Mouse (Mus musculus): ENCODE measurements around the gene Tgds.
"Not testable (repeated sequence)": the region's sequence is repeated elsewhere in the genome, so short reads cannot be mapped to it uniquely, and the experiment has no call there.

Gene Tgds

DNA sequence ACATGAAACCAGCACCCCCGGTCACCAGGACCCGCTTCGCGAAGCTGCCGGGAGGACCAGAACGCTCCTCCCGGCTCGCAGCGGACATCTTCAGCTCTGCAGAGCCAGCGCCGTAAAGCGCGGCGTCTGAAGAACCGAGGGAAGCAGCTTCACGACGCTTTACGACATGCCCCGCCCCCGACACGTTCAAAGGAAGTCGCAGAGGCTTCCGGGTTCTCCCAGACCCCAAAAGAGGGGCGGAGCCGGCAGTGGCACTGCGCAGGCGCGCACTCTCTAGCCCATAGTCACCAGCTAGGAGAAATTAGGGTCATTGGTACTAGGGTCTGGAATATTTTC is at the start of gene Tgds:
Tgds (minus strand) TSS at position 114 of the 336 bp plus-strand sequence.
- DNase-seq (ENCODE audit: low spot score) = peak; percentile 98

DNA sequence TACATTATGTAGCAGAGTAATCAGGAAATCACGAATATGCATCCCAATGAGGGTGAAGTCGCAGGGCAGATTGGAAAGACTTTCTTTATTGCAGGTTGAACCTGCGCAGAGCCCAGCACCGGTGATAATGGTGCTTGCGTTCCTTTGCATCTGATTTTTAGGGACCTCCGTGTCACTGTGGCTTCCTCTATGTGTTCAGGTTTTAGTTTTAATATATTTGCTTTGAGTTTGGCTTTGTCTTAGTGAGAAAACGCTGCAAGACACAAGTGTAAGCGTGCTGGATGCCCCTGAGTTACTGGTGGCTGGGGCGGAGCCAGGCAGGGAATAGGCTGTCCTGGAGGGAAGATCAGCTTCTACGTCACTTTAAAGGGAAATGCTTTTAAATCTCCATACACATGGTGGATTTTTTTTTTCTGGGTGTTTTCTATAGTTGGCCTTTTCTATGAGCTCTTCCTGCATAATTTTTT is 48.2 kb upstream of the Tgds start:
- DNase-seq (ENCODE audit: low spot score) = no peak

DNA sequence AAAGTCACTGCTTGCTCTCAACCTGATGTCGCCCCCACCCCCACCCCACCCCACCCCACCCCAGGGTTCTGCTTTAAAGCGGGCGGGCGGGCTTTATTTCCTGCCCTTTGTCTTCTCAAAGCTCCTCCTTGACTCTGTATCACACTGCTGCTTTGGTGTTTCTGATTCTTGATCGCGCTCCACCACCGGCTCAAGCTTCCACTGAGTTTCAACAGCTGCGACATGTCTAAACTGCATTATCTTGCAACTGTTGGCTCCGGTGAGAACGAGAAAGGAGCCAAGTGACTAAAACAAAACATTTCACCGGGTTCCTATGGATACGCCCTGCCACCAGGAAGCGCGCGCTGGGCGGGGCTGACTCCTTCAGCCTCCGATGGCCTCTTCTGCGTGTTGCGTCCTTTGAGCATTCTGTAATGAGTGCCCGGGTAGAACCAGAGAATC is 47.6 kb upstream of the Tgds start:
- DNase-seq (ENCODE audit: low spot score) = peak; percentile 30

DNA sequence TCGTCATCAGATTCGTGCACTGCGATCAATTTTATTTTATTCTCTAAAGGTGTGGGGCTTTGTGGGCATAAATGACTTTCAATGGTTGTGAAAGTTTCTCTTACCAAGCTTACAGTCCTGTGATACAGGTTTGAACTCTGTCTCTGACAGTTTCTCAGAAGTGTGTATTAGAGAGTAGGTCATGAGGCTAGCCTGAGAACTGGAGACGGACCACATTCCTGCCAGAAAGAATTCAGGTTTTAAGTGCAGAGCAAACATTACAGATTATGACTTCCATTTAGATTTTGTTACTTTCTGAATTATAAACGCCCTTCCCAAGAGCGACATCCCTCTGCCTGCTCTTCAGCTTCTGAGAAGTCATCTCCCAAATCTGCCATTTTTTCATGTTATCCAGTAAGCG is 47.1 kb upstream of the Tgds start:
- DNase-seq (ENCODE audit: low spot score) = no peak

DNA sequence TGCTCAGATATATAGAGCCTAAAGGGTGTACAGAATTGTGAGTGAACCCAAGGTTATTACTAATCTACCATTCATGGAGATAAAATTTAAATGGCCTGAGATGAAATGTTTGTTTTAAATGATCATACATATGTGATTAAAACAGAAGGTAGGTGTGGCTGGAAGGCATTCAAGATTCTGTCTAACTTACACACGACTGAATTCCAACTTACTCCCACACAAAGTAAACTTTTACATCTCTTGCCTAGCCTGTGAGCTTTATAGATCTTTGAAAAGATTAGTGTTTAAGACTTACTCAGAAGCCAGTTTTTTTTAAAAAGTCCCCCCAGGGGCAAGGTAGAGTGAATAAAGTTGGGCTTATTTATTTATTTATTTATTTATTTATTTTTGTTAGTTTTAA is 46.7 kb upstream of the Tgds start:
- DNase-seq (ENCODE audit: low spot score) = no peak

DNA sequence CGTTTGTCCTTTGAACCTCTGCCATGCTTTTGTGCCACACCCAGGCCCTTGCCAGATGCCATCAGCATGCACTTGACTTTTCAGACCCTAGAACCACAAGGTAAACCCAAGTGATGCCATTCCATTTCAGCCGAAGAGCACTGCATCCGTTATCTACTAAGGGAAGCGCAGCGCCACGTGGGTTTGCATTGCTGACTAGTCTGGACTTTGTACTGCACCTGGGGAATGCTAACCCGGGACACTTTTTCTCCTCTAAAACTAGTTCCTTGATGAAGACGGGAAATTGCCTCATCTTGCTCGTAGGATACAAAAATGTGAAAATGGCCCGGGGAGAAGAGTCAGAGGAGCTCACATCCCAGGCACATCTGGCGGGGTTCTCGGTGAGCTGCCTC is 43.1 kb upstream of the Tgds start:
- no peak for DNase-seq (ENCODE audit: low spot score)

DNA sequence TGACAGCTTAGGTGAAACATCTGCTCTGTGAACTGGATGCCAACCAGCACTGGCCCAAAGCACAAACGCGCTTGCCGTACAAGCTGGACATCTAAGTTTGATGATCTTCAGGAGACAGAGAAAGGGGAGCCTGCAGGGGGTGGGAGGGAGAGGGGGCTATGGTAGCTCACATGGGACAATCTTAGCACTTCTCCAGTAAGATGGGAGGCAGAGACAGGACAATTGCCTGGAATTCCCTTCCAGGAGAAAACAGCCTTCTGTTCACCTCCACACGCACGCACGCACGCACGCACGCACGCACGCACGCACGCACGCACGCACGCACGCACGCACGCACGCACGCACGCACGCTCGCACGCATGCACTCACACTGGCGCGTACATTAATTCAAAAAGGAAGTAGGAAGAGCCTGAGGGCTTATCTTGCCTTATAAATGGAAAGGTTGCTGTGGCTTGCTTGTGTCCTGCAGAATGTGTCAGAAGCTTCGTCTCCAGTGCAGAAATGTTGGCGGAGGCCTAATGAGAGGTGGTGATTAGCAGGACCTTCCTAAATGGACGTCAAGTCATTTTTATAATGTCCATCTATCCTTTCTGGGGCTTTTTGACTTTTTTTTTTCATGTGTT is 42.6 kb upstream of the Tgds start:
- DNase-seq (ENCODE audit: low spot score) = no peak

DNA sequence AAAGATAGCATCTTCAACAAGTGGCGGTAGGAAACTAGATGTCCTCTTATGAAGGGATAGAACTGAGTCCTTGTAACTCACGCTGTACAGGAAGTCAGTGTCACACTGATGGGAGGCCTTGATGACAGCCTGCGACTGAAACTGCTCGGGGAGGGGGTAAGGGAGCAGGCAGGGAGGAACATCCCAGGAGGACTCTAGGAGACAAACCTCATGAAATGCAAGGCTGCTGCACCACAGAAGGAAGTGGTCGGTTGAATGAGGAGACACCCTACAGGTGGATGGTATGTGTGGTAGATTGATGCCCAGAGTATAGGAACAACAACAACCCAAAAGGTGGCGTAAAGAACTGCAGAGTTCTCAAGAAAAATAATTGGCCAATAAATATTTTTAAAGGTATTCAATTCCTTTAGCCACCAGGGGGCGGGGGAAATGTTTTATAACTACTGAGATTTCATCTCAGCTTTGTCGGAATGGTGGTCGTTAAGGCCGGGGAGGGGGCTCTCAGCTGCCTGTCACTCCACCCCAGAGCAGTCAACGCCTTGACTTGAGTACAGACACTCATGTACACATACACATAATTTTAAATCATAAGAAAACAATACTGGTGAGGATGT is 41.1 kb upstream of the Tgds start:
- DNase-seq (ENCODE audit: low spot score) = no peak

DNA sequence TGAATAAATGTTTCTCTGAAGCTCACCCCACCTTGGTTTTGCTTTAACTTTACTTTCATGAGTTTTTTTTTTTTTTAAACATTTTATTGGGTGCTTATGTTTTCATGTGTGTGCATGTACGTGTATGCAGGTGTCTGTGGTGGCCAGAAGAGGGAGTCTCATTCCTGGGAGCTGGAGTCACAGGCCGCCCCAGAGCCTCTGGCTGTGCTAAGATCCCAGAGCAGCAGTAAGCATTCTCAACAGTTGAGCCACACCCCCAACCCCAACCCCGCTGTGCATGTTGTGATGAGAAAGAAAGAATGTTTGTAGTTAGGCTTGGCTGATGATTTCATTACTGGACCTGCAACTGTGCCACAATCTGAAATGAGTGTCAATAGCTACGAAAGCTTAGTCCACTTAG is 36.2 kb upstream of the Tgds start:
- no peak for DNase-seq (ENCODE audit: low spot score)

DNA sequence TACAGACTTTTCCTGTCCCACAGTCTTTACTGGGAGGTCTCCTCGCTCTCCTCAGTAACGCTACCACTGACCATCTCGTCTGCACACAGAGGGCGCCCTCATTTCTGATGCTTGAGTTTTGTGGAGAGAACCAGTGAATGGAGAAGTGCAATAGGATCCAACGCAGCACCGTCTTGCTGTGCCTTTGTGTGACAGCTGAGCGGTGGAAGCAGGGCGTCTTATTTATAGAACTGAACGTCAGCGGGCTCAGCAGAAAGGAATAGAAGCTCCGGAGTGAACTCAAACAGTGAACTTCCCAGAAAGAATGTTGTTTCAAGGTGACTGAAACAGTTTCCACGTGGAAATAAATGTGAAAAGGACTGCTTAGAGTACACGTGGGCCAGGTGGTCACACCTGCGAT is 30.1 kb upstream of the Tgds start:
- no peak for DNase-seq (ENCODE audit: low spot score)

DNA sequence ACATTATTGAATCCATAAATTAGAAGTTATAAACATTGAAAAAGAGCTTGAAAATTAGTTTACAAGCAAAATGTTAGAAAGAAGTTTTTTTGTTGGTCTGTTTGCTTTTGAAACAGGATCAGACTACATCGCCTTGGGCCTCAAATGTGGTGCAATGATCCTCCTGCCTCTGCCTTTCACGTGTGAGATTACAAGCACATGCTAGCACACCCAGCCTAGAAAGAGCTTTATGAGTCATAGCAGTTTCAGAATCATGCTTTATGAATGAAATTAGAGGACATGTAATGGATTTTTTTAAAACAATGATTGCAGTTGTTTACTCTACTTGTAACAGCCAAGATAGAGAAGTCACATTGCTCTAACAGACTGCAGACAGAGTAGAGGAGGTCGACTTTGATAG is 29.2 kb upstream of the Tgds start:
- DNase-seq (ENCODE audit: low spot score) = no peak

DNA sequence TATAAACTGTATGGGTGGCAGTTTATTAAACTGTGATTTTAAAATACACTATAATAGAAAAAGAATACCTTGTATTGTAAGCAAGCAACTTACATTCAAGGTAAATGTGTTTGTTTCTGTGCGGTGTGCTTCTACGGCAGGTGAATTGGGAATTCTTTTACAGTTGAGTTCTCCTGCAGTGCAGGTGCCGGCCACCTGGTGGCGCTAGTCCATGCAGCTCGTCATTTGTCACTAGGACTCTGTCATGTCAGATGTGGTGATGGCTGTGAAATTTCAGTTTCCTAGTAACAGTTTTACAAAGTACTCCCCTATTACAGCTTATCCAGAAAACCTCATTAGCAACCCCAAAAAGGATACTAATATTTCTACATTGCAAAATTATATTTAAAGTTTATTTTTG is 24.6 kb upstream of the Tgds start:
- DNase-seq (ENCODE audit: low spot score) = no peak

DNA sequence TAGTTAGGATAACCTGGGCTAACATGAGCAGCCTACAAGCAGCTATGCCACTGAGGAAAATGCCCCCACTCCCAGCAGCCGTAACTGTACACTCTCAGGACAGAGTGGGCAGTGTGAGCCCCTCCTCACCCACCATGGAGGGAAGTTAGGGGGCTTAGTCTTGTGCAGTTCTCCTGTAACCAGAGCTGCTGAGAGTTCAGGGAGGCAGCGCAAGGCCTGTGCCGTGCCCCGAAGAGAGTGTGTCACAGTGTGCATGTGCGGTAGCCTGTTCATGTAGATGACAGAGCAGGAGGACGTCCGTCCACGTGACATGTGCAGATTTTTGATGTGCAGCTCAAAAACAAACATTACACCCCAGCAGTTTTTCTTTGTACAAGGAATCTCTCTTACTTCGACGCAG is 24.2 kb upstream of the Tgds start:
- no peak for DNase-seq (ENCODE audit: low spot score)

DNA sequence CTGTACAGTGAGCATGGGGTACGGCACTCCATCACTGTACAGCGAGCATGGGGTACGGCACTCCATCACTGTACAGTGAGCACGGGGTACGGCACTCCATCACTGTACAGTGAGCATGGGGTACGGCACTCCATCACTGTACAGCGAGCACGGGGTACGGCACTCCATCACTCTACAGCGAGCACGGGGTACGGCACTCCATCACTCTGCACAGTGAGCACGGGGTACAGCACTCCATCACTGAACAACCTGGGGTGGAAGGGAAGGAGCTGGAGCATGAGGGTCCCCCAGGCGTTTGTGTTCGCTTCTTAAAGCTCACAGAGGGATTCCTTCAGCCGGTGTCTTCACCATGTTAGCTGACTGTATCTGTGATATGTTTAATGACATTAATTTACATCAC is 23.5 kb upstream of the Tgds start:
- DNase-seq (ENCODE audit: low spot score) = not testable (repeated sequence)

DNA sequence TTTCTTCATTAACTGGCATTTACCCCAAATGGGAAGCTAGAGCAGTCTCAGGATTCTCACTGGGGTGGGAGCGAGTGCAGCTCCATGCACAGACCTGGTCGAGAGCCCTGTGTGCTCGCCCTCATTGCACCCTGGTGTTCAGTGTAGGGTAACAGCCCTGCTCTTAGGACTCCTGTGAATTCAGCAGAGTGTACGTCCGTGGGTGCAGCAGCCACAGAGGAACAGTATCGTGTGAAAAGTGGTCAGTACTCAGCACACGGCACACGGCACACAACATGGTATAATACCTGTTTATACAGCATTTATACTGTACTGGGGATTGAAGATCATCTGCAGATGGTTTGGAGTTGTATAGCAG is 19.7 kb upstream of the Tgds start:
- no peak for DNase-seq (ENCODE audit: low spot score)

DNA sequence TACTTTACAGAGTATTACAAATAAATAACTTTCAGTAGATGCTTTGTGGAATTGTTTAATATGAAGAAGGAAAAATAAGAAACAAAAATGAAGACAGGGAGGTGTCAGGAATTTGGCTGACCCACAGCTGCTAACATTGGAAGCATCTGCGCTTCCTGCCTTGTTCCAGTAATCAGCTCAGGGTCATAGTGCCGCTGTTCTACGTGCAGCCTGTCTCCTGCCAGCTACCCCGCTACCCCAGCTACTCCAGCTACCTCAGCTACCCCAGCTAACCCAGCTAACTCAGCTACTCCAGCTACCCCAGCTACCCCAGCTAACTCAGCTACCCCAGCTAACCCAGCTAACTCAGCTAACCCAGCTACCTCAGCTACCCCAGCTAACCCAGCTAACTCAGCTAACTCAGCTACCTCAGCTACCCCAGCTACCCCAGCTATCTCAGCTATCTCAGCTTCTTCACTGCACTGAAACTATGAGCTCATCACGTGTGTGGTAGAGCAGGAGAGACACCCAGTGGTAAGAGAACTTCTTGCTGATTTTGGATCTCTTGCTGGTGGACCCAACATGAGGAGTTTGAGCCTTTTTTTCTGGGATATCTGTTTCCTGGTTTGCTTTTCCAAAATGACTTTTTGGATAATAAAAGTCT is 19.2 kb upstream of the Tgds start:
- no peak for DNase-seq (ENCODE audit: low spot score)

DNA sequence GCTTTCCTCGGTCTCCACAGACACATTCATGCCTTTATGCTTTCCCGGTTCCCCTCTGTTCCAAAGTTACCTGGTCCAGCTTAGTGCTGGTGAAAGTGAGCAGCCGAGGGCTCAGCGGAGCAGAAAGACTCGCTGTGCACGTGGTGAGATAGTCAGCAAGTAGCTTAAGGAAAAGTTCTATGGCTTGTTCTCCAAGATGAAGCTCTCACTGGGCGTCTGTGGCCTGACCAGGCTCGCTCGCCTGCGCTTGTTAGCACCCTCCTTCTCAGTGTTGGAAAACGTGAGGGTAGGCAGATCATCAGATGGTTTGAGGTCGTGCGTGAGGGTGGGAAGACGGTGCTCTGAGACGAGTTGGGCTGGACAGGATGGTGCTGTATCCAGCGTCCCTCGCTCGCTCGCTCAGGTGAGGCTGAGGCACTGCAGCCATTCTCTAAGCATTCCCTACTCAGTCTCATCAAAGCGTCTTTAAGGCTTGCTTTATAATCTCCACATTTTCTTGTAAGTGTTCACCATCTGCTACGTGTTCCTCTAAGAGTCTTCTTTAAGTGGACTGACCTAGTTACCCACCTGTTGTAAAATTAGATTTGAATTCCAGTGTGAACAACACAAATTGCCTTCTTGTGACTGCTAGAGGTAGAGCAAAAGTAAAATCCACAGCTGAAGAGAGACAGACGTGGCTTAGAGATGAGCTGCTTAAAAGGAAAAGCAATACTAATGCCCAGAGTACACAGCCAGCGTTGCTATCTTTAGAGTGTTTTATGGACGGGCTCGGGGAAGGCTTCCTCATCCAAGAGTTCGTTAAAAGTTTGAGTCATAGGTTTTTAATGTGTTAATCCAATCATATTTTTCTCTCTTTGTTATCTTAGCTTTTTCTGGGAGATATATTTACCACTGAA is 18.3 kb upstream of the Tgds start:
- DNase-seq (ENCODE audit: low spot score) = no peak

DNA sequence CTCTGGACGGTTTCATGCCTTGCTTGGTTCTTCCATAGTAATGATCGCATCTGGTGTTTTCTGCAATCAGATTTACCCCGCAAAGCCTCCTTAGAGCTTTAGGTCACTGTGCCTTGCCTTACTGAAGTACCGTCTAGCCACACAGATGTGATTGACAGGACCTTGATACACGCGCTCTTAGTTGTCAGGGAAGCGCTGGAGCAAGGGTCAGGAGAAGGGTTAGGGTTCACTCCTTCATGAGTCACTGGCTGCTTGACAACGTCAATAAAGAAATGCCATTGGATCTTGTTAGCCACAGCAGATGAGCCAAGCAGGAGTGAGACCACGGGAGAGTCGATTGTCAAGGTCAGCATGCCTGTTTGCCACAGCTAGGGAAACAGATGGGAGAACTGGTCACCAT is 16.0 kb upstream of the Tgds start:
- no peak for DNase-seq (ENCODE audit: low spot score)

DNA sequence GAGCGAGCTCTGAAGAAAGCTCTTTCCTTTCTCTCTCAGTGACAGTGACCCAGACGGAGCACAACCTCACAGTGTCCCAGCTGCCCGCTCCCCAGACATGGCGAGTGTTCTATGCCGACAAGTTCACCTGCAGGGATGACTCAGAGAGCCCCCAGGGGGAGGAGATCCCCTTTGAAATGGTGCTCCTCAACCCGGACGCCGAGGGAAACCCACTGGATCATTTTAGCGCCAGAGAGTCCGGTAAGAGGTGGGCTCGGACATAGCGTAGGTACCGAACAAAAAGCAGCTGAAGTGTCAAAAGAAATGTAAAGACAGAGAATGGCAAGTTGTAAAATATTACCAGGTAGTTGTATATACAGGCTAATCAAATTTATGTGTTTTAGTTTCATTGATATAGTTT is 15.5 kb upstream of the Tgds start:
- no peak for DNase-seq (ENCODE audit: low spot score)

DNA sequence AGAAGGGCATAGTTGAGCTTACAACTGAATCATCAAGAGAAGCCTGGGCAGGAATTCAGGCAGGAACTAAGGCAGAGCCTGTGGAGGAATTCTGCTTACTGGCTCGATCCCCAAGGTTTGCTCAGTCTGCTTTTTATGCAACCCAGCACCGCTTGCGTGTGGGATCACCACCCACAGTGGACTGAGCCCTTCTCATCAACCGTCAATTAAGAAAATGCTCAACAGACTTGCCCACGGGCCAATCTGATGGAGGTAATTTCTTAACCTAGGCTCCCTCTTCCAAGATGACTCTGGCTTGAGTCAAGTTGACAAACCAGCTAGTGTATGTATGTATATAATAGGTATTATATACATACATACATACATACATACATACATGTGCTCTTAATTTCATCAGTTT is 9.7 kb upstream of the Tgds start:
- DNase-seq (ENCODE audit: low spot score) = no peak

DNA sequence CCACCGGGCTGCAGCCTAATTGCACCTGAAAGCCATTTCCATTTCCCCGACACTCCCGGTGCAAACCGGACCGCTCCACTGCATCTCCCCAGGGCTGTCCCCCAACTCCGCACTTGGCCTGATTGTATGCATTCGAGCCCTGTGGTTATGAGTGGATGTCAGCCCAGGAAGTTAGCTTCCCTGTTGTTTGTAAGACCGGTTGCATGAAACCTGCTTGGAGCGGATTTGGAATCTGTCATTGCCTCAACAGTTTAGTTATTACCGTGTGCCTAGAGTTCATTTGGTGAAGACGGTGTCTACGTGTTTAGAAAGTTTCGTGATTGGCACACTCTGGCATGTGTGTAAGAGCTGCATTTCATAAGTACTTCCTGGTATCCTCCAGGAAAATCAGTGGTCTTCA is 4.9 kb upstream of the Tgds start:
- no peak for DNase-seq (ENCODE audit: low spot score)

DNA sequence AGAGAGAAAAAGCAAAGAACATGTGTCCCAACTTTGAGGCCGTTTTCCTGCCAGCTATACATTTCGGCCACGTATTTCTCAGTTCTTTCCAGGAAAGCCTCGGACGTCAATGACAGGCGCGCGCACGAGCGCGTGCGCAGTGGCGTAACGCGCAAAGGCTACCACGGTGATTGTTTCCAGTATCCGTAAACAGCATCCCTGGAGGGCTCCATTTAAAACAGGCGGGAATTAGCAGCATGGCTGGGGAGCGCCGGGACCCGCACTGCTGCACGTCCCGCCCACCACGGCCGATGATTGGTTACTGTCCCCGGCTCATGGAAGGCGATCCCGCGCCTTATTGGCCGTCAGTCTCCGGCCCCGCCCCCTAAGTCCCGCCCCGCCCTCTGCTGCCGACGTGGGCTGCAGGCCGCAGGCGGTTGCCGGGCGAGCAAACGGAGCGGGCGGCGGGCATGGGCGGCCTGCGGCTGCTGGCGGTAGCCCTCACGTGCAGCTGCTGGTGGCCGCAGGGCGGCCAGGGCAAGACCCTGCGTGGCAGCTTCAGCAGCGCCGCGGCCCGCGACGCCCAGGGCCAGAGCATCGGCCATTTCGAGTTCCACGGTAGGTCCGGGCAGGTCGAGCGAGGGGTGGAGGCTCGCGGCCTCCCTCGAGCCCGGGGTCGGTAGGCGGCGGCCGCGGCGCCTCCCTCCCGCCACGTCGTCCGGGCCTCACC is 4.3 kb upstream of the Tgds start, which contains the start of gene Gpr180:
Gpr180 (plus strand) TSS at position 415 of the 709 bp plus-strand sequence.
- peak; percentile 93 for DNase-seq (ENCODE audit: low spot score)
